Comparison of ENCODE assay signal across 21 mouse cellular contexts in genomic region chr9:79975121-79975520, GRCm38 (mm10). TPM values are rescaled to one million over a fixed set of nuclear protein-coding genes. Genes with fewer than 3 reads are reported as not detected.
DNase-seq lines count a peak whose midpoint lies in the region; ATAC-seq and TF ChIP-seq lines count a peak whose summit lies in the region.
"Had no signal": no experiment of that assay in that cellular context is flagged by ENCODE, and none has a peak within 500 bp of the region (broad histone marks: within the 10 kb centered on the region; RNA-seq: fewer than 3 reads in every experiment).

No protein-coding gene starts in this region.

- no peak for DNase-seq in heart, postnatal 4 days
- no peak for DNase-seq in lung, embryonic 14.5 days
- no peak for DNase-seq in lung, postnatal 14 days
- DNase-seq in heart, postnatal 0 days (ENCODE audit: low spot score) = no peak
- DNase-seq in cerebellum, adult 11-12 months = no peak
- DNase-seq: adrenal gland, postnatal 25 days; cerebellum, postnatal 10 days; forebrain, postnatal 0 days; gastrocnemius, postnatal 25 days; kidney, adult 2 months; kidney, postnatal 10 days; liver, embryonic 13.5 days; right cerebral cortex, adult 18-20 months; thymus, postnatal 14 days had no signal

- WGBS in heart, embryonic 11.5 days (ENCODE audit: insufficient replicate concordance) = 73% methylated on average over 5 of the region's 5 CpGs
- 65% methylated on average over 5 of the region's 5 CpGs for WGBS in lung, embryonic 14.5 days
- WGBS in heart, postnatal 0 days = 22% methylated on average over 5 of the region's 5 CpGs
- WGBS in stomach, embryonic 15.5 days = 74% methylated on average over 5 of the region's 5 CpGs
- WGBS in hindbrain, embryonic 16.5 days = 74% methylated on average over 5 of the region's 5 CpGs

- TF ChIP-seq EP300 in heart, postnatal 0 days (IDR thresholded peaks at IDR 0.05; ENCODE audit: low read depth) = no peak

- H3K9me3 ChIP-seq in heart, embryonic 11.5 days (replicated peaks; ENCODE audit: control insufficient read depth, low read length) = no peaks in the 10 kb centered on the region
- no peaks in the 10 kb centered on the region for H3K9me3 ChIP-seq in lung, embryonic 14.5 days (ENCODE audit: low read depth, low read length)
- no peaks in the 10 kb centered on the region for H3K9me3 ChIP-seq in heart, postnatal 0 days (replicated peaks; ENCODE audit: control insufficient read depth, low read length)
- H3K9me3 ChIP-seq in stomach, embryonic 15.5 days = no peaks in the 10 kb centered on the region
- no peaks in the 10 kb centered on the region for H3K9me3 ChIP-seq in hindbrain, embryonic 16.5 days (ENCODE audit: control insufficient read depth, low read length)
- H3K9me3 ChIP-seq: embryonic facial prominence, embryonic 12.5 days; liver, embryonic 13.5 days; neural tube, embryonic 15.5 days had no signal

- TF ChIP-seq CTCF in lung, embryonic 14.5 days (IDR thresholded peaks at IDR 0.05; ENCODE audit: low read depth) = no peak
- no peak for TF ChIP-seq CTCF in heart, postnatal 0 days (IDR thresholded peaks at IDR 0.05; ENCODE audit: low read depth)

- no peaks in the 10 kb centered on the region for H3K36me3 ChIP-seq in heart, embryonic 11.5 days (ENCODE audit: control insufficient read depth, insufficient read depth, low read length)
- no peaks in the 10 kb centered on the region for H3K36me3 ChIP-seq in lung, embryonic 14.5 days (ENCODE audit: insufficient read depth)
- H3K36me3 ChIP-seq in heart, postnatal 0 days (replicated peaks; ENCODE audit: control insufficient read depth, insufficient read depth, low read length) = no peaks in the 10 kb centered on the region
- H3K36me3 ChIP-seq in stomach, embryonic 15.5 days = no peaks in the 10 kb centered on the region
- H3K36me3 ChIP-seq in hindbrain, embryonic 16.5 days (ENCODE audit: control insufficient read depth, insufficient read depth, low read length) = no peaks in the 10 kb centered on the region
- H3K36me3 ChIP-seq: embryonic facial prominence, embryonic 12.5 days; liver, embryonic 13.5 days; neural tube, embryonic 15.5 days had no signal

- H3K4me1 ChIP-seq in heart, embryonic 11.5 days (ENCODE audit: control insufficient read depth, insufficient read depth, low read length) = peaks cover 44% of the 10 kb centered on the region
- peaks cover 19% of the 10 kb centered on the region; the same call in 1 of the 2 replicates for H3K4me1 ChIP-seq in lung, embryonic 14.5 days (ENCODE audit: insufficient read depth)
- peaks cover 51% of the 10 kb centered on the region for H3K4me1 ChIP-seq in heart, postnatal 0 days (ENCODE audit: control insufficient read depth, insufficient read depth)
- peaks cover 3% of the 10 kb centered on the region; the same call in 1 of the 2 replicates for H3K4me1 ChIP-seq in stomach, embryonic 15.5 days
- peaks cover 5% of the 10 kb centered on the region for H3K4me1 ChIP-seq in hindbrain, embryonic 16.5 days (ENCODE audit: control insufficient read depth, insufficient read depth, low read depth, low read length)
- H3K4me1 ChIP-seq: embryonic facial prominence, embryonic 12.5 days; liver, embryonic 13.5 days had no signal

- H3K4me3 ChIP-seq in heart, embryonic 11.5 days (ENCODE audit: low read depth, low read length) = peak overlapping the region; percentile 25
- no peak overlapping the region for H3K4me3 ChIP-seq in lung, embryonic 14.5 days (ENCODE audit: low read depth, low read length)
- H3K4me3 ChIP-seq in heart, postnatal 0 days (ENCODE audit: low read depth, low read length) = peak overlapping the region; percentile 84
- H3K4me3 ChIP-seq in stomach, embryonic 15.5 days (replicated peaks) = no peak overlapping the region
- no peak overlapping the region for H3K4me3 ChIP-seq in hindbrain, embryonic 16.5 days (ENCODE audit: low read length)
- H3K4me3 ChIP-seq: embryonic facial prominence, embryonic 12.5 days; left cerebral cortex, adult 2 months; liver, embryonic 13.5 days; neural tube, embryonic 15.5 days had no signal

- H3K27me3 ChIP-seq in heart, embryonic 11.5 days (ENCODE audit: control insufficient read depth, insufficient read depth, low read length) = no peaks in the 10 kb centered on the region
- H3K27me3 ChIP-seq in lung, embryonic 14.5 days (ENCODE audit: insufficient read depth, low read length) = no peaks in the 10 kb centered on the region
- no peaks in the 10 kb centered on the region for H3K27me3 ChIP-seq in heart, postnatal 0 days (ENCODE audit: control insufficient read depth, insufficient read depth, low read length)
- no peaks in the 10 kb centered on the region for H3K27me3 ChIP-seq in stomach, embryonic 15.5 days (replicated peaks)
- no peaks in the 10 kb centered on the region for H3K27me3 ChIP-seq in hindbrain, embryonic 16.5 days (replicated peaks; ENCODE audit: control insufficient read depth, insufficient read depth, low read length)
- H3K27me3 ChIP-seq: embryonic facial prominence, embryonic 12.5 days; neural tube, embryonic 15.5 days had no signal

- no peak for ATAC-seq in heart, embryonic 11.5 days (replicated peaks; ENCODE audit: insufficient number of reproducible peaks, low FRiP score, low TSS enrichment)
- ATAC-seq in lung, embryonic 14.5 days (ENCODE audit: insufficient read depth) = no peak
- no peak for ATAC-seq in heart, postnatal 0 days (ENCODE audit: insufficient read depth, low read depth)
- no peak for ATAC-seq in stomach, embryonic 15.5 days (ENCODE audit: insufficient read depth, low FRiP score, low read depth)
- no peak for ATAC-seq in hindbrain, embryonic 16.5 days
- ATAC-seq: forebrain, postnatal 0 days had no signal

- peak overlapping the region; percentile 69 for H3K4me2 ChIP-seq in heart, embryonic 11.5 days
- H3K4me2 ChIP-seq in lung, embryonic 14.5 days = peak overlapping the region; percentile 82
- peak overlapping the region; percentile 60 for H3K4me2 ChIP-seq in heart, postnatal 0 days (ENCODE audit: low read depth, low read length)
- peak overlapping the region; percentile 27; the same call in 1 of the 2 replicates for H3K4me2 ChIP-seq in stomach, embryonic 15.5 days
- H3K4me2 ChIP-seq in hindbrain, embryonic 16.5 days (ENCODE audit: low read length) = no peak overlapping the region
- H3K4me2 ChIP-seq: embryonic facial prominence, embryonic 12.5 days; liver, embryonic 13.5 days; midbrain, embryonic 11.5 days; neural tube, embryonic 15.5 days had no signal

- H3K9ac ChIP-seq in heart, embryonic 11.5 days (ENCODE audit: low read depth, low read length) = 0 out of 2 replicates have a peak overlapping the region, but pooled peaks have one; percentile 3
- no peak overlapping the region for H3K9ac ChIP-seq in lung, embryonic 14.5 days
- H3K9ac ChIP-seq in heart, postnatal 0 days (replicated peaks; ENCODE audit: low read depth, low read length) = peak overlapping the region; percentile 53
- H3K9ac ChIP-seq in stomach, embryonic 15.5 days = no peak overlapping the region
- no peak overlapping the region for H3K9ac ChIP-seq in hindbrain, embryonic 16.5 days (ENCODE audit: low read depth, low read length)
- H3K9ac ChIP-seq: embryonic facial prominence, embryonic 12.5 days; forebrain, postnatal 0 days; liver, embryonic 13.5 days; neural tube, embryonic 15.5 days had no signal

- no peak overlapping the region for H3K27ac ChIP-seq in heart, embryonic 11.5 days (ENCODE audit: low read depth, low read length)
- H3K27ac ChIP-seq in lung, embryonic 14.5 days (ENCODE audit: low read depth) = no peak overlapping the region
- peak overlapping the region; percentile 55 for H3K27ac ChIP-seq in heart, postnatal 0 days (ENCODE audit: low read depth)
- H3K27ac ChIP-seq in stomach, embryonic 15.5 days = no peak overlapping the region
- H3K27ac ChIP-seq in hindbrain, embryonic 16.5 days (ENCODE audit: low read depth, low read length) = no peak overlapping the region
- H3K27ac ChIP-seq: embryonic facial prominence, embryonic 12.5 days; left cerebral cortex, adult 2 months; liver, embryonic 13.5 days; neural tube, embryonic 15.5 days had no signal

RNA-seq across cellular contexts. Expression of gene Filip1, which starts 37.5 kb away (rescaled TPM):
- polyA plus RNA-seq in heart, embryonic 11.5 days (2014; fragmentation: Nextera tagmentation; extraction: Ambion mirVana) = 17.0 and 19.8 TPM in 2 replicates
- total RNA-seq in heart, postnatal 4 days (2021) = 100 to 1,000 TPM; 101 to 114 TPM
- polyA plus RNA-seq in lung, embryonic 14.5 days (2014; fragmentation: Nextera tagmentation; extraction: Ambion mirVana) = 12.2 and 13.8 TPM in 2 replicates
- 27.4 and 52.3 TPM in 2 replicates for total RNA-seq in heart, postnatal 0 days (2014; rRNA removed; ENCODE audit: low replicate concordance)
- 31.6 and 39.0 TPM in 2 replicates for polyA plus RNA-seq in heart, postnatal 0 days (2015; fragmentation: Nextera tagmentation; extraction: Ambion mirVana)
- 10.6 and 11.9 TPM in 2 replicates for polyA plus RNA-seq in stomach, embryonic 15.5 days (2015; fragmentation: Nextera tagmentation; extraction: Ambion mirVana)
- polyA plus RNA-seq in hindbrain, embryonic 16.5 days (2015; fragmentation: Nextera tagmentation; extraction: Ambion mirVana) = 1.9 and 2.5 TPM in 2 replicates

Comparison
In these comparisons a context has a peak if more than half of its experiments do, and no peak if none do; other contexts are left out.
1. H3K4me3 ChIP-seq: peak in heart, embryonic 11.5 days (single experiment) and heart, postnatal 0 days (single experiment); none in lung, embryonic 14.5 days (single experiment), stomach, embryonic 15.5 days (single experiment) and hindbrain, embryonic 16.5 days (single experiment).
2. H3K9ac ChIP-seq: peak in heart, embryonic 11.5 days (single experiment) and heart, postnatal 0 days (single experiment); none in lung, embryonic 14.5 days (single experiment), stomach, embryonic 15.5 days (single experiment) and hindbrain, embryonic 16.5 days (single experiment).